Mouse (Mus musculus) intestine, embryonic 14.5 days (tissue): Measurements from ENCODE around the gene Rwdd3. TPM values are rescaled to one million over a fixed set of nuclear protein-coding genes. Genes with fewer than 3 reads are reported as not detected.
A peak's percentile ranks its signal among the peaks of the same experiment; 100 is the strongest.

Experiments used
- ATAC-seq: fragments of 200-750 bp; cut with Nextera tagmentation; replicated peaks from 2 replicates; pipeline ENCODE4 v1.8.0; 2017; ENCODE audit warnings: low read depth, moderate number of reproducible peaks, moderate TSS enrichment, moderate library complexity; ENCODE audit not compliant: low FRiP score, low TSS enrichment
- DNase-seq: peaks from one replicate; pipeline ENCODE4 v3.0.0-alpha.2; 2018; ENCODE audit warnings: low spot score
- H3K27ac ChIP-seq: fragments of 300-500 bp; sonication (generic); 2 replicates; pipeline ENCODE4 v1.5.1; 2014; ENCODE audit warnings: low read depth, mild to moderate bottlenecking, control low read depth
- H3K27me3 ChIP-seq: fragments of 300-500 bp; sonication (generic); replicated peaks from 2 replicates; pipeline ENCODE4 v1.6.1; 2014; ENCODE audit warnings: low read length, control low read depth; ENCODE audit not compliant: control insufficient read depth, insufficient read depth
- H3K36me3 ChIP-seq: fragments of 300-500 bp; sonication (generic); 2 replicates; pipeline ENCODE4 v1.6.1; 2014; ENCODE audit warnings: low read length, control low read depth; ENCODE audit not compliant: control insufficient read depth, insufficient read depth
- H3K4me1 ChIP-seq: fragments of 300-500 bp; sonication (generic); replicated peaks from 2 replicates; pipeline ENCODE4 v1.6.1; 2014; ENCODE audit warnings: low read length, control low read depth, mixed read lengths; ENCODE audit not compliant: control insufficient read depth, insufficient read depth
- H3K4me2 ChIP-seq: fragments of 300-500 bp; sonication (generic); 2 replicates; pipeline ENCODE4 v1.6.1; 2014; ENCODE audit warnings: low read length
- H3K4me3 ChIP-seq: fragments of 300-500 bp; sonication (generic); 2 replicates; pipeline ENCODE4 v1.5.1; 2014; ENCODE audit warnings: low read depth, low read length, control low read depth, mixed read lengths
- H3K9ac ChIP-seq: fragments of 300-500 bp; sonication (generic); 2 replicates; pipeline ENCODE4 v1.6.1; 2014; ENCODE audit warnings: mild to moderate bottlenecking, low read length
- H3K9me3 ChIP-seq: fragments of 300-500 bp; sonication (generic); 2 replicates; pipeline ENCODE4 v1.6.1; 2016; ENCODE audit warnings: low read length, control low read depth; ENCODE audit not compliant: control insufficient read depth
- WGBS: fragments of 180-500 bp; shearing (Covaris S2); extraction: QIAGEN DNeasy Blood & Tissue Kit; methylation state at CpG from one replicate; pipeline ENCODE4 v1.1.7; 2014; 5-methylcytosine and 5-hydroxymethylcytosine counted together
- polyA plus RNA-seq: library from polyadenylated mRNA; unstranded; fragments of >200 nt; fragmentation: Nextera tagmentation; extraction: Ambion mirVana; gene quantifications from 2 replicates; pipeline ENCODE4 v1.2.1, GENCODE M21; 2014

Gene Rwdd3
- 5.4 and 6.6 TPM in 2 replicates for polyA plus RNA-seq

GRCm38 (mm10) chr3:121171243-121171871, at the start of gene Rwdd3:
Gene Rwdd3 (minus strand): TSS chr3:121171695.
- Histone ChIP-seq H3K27ac (peak within 1 kb of the TSS; percentile 8; the same call in 1 of the 2 replicates), H3K9me3 (no peaks in the 10 kb centered on the region), H3K27me3 (no peaks in the 10 kb centered on the region), H3K36me3 (no peaks in the 10 kb centered on the region), H3K9ac (peak within 1 kb of the TSS; percentile 44), H3K4me1 (no peaks in the 10 kb centered on the region), H3K4me2 (peak within 1 kb of the TSS; percentile 72), H3K4me3 (peak within 1 kb of the TSS; percentile 44)
- ATAC-seq (peak; percentile 96), DNase-seq (peak; percentile 95)
- 0% methylated on average over 40 of the region's 40 CpGs for WGBS

DNA sequence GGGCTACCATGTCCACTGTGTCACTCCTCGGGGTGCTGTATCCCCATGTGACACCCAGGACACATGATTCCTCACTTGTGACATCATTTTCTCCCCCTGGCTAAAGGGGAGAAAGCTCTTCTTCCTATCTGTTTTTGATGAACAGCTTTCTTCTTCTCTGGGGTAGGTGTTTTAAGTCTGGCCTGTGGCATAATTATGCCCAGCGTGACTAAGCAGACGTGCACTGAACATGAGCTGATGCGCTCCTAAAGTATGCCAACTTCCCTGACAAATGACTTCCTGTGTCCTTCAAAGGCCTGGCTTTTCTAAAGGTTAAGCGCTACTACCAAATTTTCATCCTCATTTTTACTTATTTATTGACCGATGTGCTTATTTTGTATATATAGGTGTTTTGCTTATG, 45.5 kb upstream of the Rwdd3 start:
- WGBS: 77% methylated on average over 6 of the region's 6 CpGs

GRCm38 (mm10) chr3:121213501-121213900, 42.0 kb upstream of the Rwdd3 start:
- ATAC-seq (no peak), DNase-seq (no peak)
- Histone ChIP-seq H3K4me3 (no peak overlapping the region), H3K9me3 (no peaks in the 10 kb centered on the region), H3K4me2 (no peak overlapping the region), H3K36me3 (no peaks in the 10 kb centered on the region), H3K27ac (no peak overlapping the region), H3K4me1 (no peaks in the 10 kb centered on the region), H3K27me3 (no peaks in the 10 kb centered on the region), H3K9ac (no peak overlapping the region)
- WGBS: 71% methylated on average over 3 of the region's 3 CpGs

More for the DNA sequence above, 45.5 kb upstream of the Rwdd3 start:
- Histone ChIP-seq H3K9ac (no peak overlapping the region), H3K9me3 (no peaks in the 10 kb centered on the region), H3K27ac (no peak overlapping the region), H3K36me3 (no peaks in the 10 kb centered on the region), H3K27me3 (no peaks in the 10 kb centered on the region), H3K4me1 (no peaks in the 10 kb centered on the region), H3K4me3 (no peak overlapping the region), H3K4me2 (no peak overlapping the region)
- no peak for DNase-seq
- no peak for ATAC-seq

GRCm38 (mm10) chr3:121212156-121212555, 40.7 kb upstream of the Rwdd3 start:
- no peak for DNase-seq
- ATAC-seq: no peak

GRCm38 (mm10) chr3:121208994-121209393, 37.5 kb upstream of the Rwdd3 start:
- Histone ChIP-seq H3K4me1 (no peaks in the 10 kb centered on the region), H3K9ac (no peak overlapping the region), H3K9me3 (no peaks in the 10 kb centered on the region), H3K4me2 (no peak overlapping the region), H3K27me3 (no peaks in the 10 kb centered on the region), H3K4me3 (no peak overlapping the region), H3K36me3 (no peaks in the 10 kb centered on the region), H3K27ac (no peak overlapping the region)
- no peak for ATAC-seq
- DNase-seq: no peak
- WGBS: 90% methylated on average over 5 of the region's 5 CpGs

More at GRCm38 (mm10) chr3:121212156-121212555, 40.7 kb upstream of the Rwdd3 start:
- no peaks in the 10 kb centered on the region for H3K36me3 ChIP-seq
- WGBS: 41% methylated on average over 1 of the region's 1 CpGs
- no peaks in the 10 kb centered on the region for H3K27me3 ChIP-seq
- no peak overlapping the region for H3K27ac ChIP-seq
- H3K4me2 ChIP-seq: no peak overlapping the region
- no peaks in the 10 kb centered on the region for H3K9me3 ChIP-seq
- H3K4me3 ChIP-seq: no peak overlapping the region
- H3K4me1 ChIP-seq: no peaks in the 10 kb centered on the region
- no peak overlapping the region for H3K9ac ChIP-seq

DNA sequence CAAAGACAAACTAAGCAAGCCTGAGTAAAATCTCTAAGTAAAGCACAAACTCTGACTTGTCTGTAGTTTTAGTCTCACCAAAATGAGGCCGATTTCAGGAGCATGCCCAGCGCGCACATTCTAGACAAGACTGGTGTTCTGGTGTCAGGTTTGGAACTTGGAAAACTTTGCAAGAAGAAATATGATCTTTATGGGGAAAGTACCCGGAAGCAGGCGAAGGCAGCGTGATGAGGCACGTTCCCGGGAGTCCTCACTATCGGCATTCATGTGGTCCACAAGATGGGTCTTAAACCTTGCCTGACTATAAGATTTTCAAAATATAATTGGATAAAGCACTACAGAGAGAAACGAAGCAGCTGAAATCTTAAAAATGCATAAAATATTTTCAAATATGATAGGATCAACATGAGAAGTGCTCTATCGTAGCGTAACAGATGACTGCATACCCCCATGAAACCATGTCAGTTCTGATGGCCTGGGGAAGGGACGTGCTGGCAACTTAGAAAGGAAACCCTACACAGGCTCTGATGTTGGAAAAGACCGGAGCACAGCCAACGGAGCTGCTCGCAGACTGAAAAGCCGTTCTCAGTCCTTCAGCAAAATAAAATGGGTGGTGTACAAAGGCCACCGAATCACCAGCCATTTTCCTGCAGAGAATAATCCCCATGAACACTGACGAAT, 34.8 kb upstream of the Rwdd3 start:
- Histone ChIP-seq H3K27ac (no peak overlapping the region), H3K27me3 (no peaks in the 10 kb centered on the region), H3K4me3 (no peak overlapping the region), H3K9ac (no peak overlapping the region), H3K4me1 (no peaks in the 10 kb centered on the region), H3K9me3 (no peaks in the 10 kb centered on the region), H3K4me2 (no peak overlapping the region), H3K36me3 (no peaks in the 10 kb centered on the region)
- no peak for DNase-seq
- 88% methylated on average over 19 of the region's 19 CpGs for WGBS
- no peak for ATAC-seq

GRCm38 (mm10) chr3:121202638-121203037, 31.1 kb upstream of the Rwdd3 start:
- Histone ChIP-seq H3K9ac (no peak overlapping the region), H3K4me2 (no peak overlapping the region), H3K36me3 (no peaks in the 10 kb centered on the region), H3K27me3 (no peaks in the 10 kb centered on the region), H3K27ac (no peak overlapping the region), H3K4me3 (no peak overlapping the region), H3K4me1 (no peaks in the 10 kb centered on the region), H3K9me3 (no peaks in the 10 kb centered on the region)
- DNase-seq (no peak), ATAC-seq (no peak)
- 90% methylated on average over 2 of the region's 2 CpGs for WGBS

DNA sequence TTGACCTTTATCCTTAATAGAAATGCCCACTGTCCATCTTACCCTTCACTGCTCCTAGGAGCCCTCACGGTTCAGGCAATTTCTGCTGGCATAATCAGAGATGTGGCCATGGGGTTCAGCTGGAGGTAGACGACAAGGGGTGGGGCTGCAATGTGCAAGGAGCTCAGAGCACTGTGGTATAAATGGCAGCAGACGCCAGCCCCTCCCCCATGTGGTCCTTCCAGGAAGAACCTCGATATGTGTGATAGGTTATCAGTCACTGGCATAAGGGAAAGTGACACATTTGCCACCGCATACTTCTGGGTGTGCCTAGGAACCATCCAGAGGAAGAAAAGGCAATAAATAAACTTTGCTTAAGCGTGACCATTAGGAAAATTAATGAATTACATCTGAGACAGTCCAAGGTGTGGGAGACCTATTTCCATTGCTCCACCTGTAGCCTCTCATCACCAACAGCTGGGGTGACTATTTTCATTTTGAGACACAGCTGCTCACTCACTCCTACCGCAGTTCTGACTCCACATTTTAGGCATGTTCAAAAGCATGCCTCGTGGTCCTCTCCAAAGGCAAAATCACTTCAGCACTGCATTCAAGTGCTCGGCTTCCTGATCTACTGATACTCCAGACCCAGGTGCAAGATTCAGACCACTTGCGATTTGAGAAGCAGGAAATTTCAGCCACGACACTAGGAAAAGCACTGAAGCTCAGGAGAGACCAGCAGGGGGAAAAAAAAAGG, 29.7 kb upstream of the Rwdd3 start:
- Histone ChIP-seq H3K4me2 (no peak overlapping the region), H3K9me3 (no peaks in the 10 kb centered on the region), H3K27ac (no peak overlapping the region), H3K9ac (no peak overlapping the region), H3K4me3 (no peak overlapping the region), H3K27me3 (no peaks in the 10 kb centered on the region), H3K36me3 (no peaks in the 10 kb centered on the region), H3K4me1 (no peaks in the 10 kb centered on the region)
- no peak for DNase-seq
- WGBS: 63% methylated on average over 11 of the region's 11 CpGs
- ATAC-seq: no peak
